Mouse (Mus musculus) lung, postnatal 0 days (tissue): Measurements from ENCODE around the gene Clstn2. TPM values are rescaled to one million over a fixed set of nuclear protein-coding genes. Genes with fewer than 3 reads are reported as not detected.

Experiments
- ATAC-seq: fragments of 200-750 bp; cut with Nextera tagmentation; 2 replicates; pipeline ENCODE4 v1.8.0; 2017; ENCODE audit warnings: moderate library complexity
- DNase-seq: peaks from one replicate; pipeline ENCODE4 v3.0.0-alpha.2; 2016; ENCODE audit warnings: low spot score
- H3K27ac ChIP-seq: fragments of 300-500 bp; sonication (generic); 2 replicates; pipeline ENCODE4 v1.5.1; 2014; ENCODE audit warnings: antibody characterized with exemption, mild to moderate bottlenecking, low read length, mixed read lengths
- H3K27me3 ChIP-seq: fragments of 300-500 bp; sonication (generic); replicated peaks from 2 replicates; pipeline ENCODE4 v1.6.1; 2014; ENCODE audit warnings: low read length, mixed read lengths; ENCODE audit not compliant: insufficient read depth
- H3K36me3 ChIP-seq: fragments of 300-500 bp; sonication (generic); 2 replicates; pipeline ENCODE4 v1.6.1; 2014; ENCODE audit warnings: low read length, mixed read lengths; ENCODE audit not compliant: insufficient read depth
- H3K4me1 ChIP-seq: fragments of 300-500 bp; sonication (generic); 2 replicates; pipeline ENCODE4 v1.6.1; 2014; ENCODE audit warnings: antibody characterized with exemption, low read depth, low read length, mixed read lengths; ENCODE audit not compliant: insufficient read depth
- H3K4me2 ChIP-seq: fragments of 300-500 bp; sonication (generic); replicated peaks from 2 replicates; pipeline ENCODE4 v1.6.1; 2014; ENCODE audit warnings: low read depth, mild to moderate bottlenecking, low read length, moderate library complexity, mixed read lengths
- H3K4me3 ChIP-seq: fragments of 300-500 bp; sonication (generic); 2 replicates; pipeline ENCODE4 v1.5.1; 2014; ENCODE audit warnings: low read depth, low read length
- H3K9ac ChIP-seq: fragments of 300-500 bp; sonication (generic); replicated peaks from 2 replicates; pipeline ENCODE4 v1.6.1; 2014; ENCODE audit warnings: low read depth, mild to moderate bottlenecking
- H3K9me3 ChIP-seq: fragments of 300-500 bp; sonication (generic); 2 replicates; pipeline ENCODE4 v1.6.1; 2016; ENCODE audit warnings: low read length, mixed read lengths
- CTCF ChIP-seq: IDR thresholded peaks from 2 replicates; pipeline ENCODE4 v1.5.1; 2016; ENCODE audit warnings: antibody characterized with exemption, mild to moderate bottlenecking
- EP300 ChIP-seq: IDR thresholded peaks from 2 replicates; pipeline ENCODE4 v1.6.1; 2016; ENCODE audit warnings: antibody characterized with exemption, mild to moderate bottlenecking, control low read depth
- WGBS: fragments of 180-500 bp; shearing (Covaris S2); extraction: QIAGEN DNeasy Blood & Tissue Kit; methylation state at CpG from one replicate; pipeline ENCODE4 v1.1.7; 2014; 5-methylcytosine and 5-hydroxymethylcytosine counted together
- polyA plus RNA-seq: library from polyadenylated mRNA; unstranded; fragments of >200 nt; fragmentation: Nextera tagmentation; extraction: Ambion mirVana; gene quantifications from 2 replicates; pipeline ENCODE4 v1.2.1, GENCODE M21; 2015

The Clstn2 gene
- polyA plus RNA-seq, 1 experiment from 2014 or later = 2.8 TPM

DNA sequence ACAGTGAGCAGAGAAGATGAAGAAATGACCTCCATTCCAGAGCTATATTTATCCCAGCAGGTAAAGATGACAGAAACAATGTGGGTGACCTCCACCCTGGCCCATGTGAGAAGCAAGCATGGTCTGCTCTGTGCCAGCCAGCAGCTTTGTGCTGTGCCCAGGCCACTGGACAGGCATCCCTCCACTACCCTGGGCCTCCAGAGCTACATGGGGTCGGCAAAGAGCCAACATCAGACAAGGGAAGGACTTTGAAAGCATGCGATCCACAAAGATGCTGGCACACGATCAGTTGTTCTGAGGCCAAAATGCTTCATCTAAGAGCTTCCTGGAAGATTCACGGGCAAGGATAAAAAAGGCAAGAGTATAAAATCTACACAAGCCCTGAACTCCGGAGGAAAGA is 36.6 kb downstream of the Clstn2 start:
- peak; percentile 11 for DNase-seq
- TF ChIP-seq CTCF (no peak), EP300 (no peak)
- no peak for ATAC-seq
- Histone ChIP-seq H3K9me3 (no peaks in the 10 kb centered on the region), H3K27ac (no peak overlapping the region), H3K4me3 (no peak overlapping the region), H3K9ac (no peak overlapping the region), H3K27me3 (no peaks in the 10 kb centered on the region), H3K36me3 (no peaks in the 10 kb centered on the region), H3K4me2 (no peak overlapping the region), H3K4me1 (no peaks in the 10 kb centered on the region)
- 55% methylated on average over 5 of the region's 5 CpGs for WGBS

DNA sequence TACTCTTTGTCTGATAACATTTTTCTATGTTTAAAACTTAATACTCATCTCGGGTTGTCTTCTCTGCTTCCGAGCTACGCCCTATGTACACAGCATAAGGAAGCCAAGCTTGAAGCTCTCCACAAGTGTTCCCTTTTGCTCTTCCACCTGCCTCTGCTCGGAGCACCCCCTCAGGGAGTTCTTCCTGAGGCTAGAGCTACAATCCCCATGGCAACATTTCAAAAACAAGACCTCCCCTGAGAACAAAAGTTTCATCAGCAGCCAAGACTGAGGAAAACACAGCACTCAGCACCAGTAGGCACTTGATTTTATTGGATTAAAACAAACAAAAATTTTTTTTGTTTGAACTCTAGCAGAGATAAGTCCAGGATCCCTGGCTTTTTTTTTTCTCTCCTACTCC is 37.3 kb downstream of the Clstn2 start:
- H3K4me3 ChIP-seq = no peak overlapping the region
- no peaks in the 10 kb centered on the region for H3K9me3 ChIP-seq
- WGBS = 38% methylated on average over 4 of the region's 4 CpGs
- TF ChIP-seq CTCF (no peak), EP300 (no peak)
- H3K27me3 ChIP-seq = no peaks in the 10 kb centered on the region
- no peak overlapping the region for H3K4me2 ChIP-seq
- ATAC-seq (peak; percentile 62), DNase-seq (peak; percentile 51)
- H3K36me3 ChIP-seq = no peaks in the 10 kb centered on the region
- H3K4me1 ChIP-seq = no peaks in the 10 kb centered on the region
- no peak overlapping the region for H3K27ac ChIP-seq
- no peak overlapping the region for H3K9ac ChIP-seq

GRCm38 (mm10) chr9:97992131-97992530 is 40.9 kb downstream of the Clstn2 start:
- ATAC-seq (no peak), DNase-seq (no peak)
- Histone ChIP-seq H3K4me2 (no peak overlapping the region), H3K4me3 (no peak overlapping the region), H3K36me3 (no peaks in the 10 kb centered on the region), H3K27me3 (no peaks in the 10 kb centered on the region), H3K9ac (no peak overlapping the region), H3K27ac (no peak overlapping the region), H3K4me1 (no peaks in the 10 kb centered on the region), H3K9me3 (no peaks in the 10 kb centered on the region)
- no peak for TF ChIP-seq CTCF
- no peak for TF ChIP-seq EP300
- WGBS = 52% methylated on average over 4 of the region's 4 CpGs

DNA sequence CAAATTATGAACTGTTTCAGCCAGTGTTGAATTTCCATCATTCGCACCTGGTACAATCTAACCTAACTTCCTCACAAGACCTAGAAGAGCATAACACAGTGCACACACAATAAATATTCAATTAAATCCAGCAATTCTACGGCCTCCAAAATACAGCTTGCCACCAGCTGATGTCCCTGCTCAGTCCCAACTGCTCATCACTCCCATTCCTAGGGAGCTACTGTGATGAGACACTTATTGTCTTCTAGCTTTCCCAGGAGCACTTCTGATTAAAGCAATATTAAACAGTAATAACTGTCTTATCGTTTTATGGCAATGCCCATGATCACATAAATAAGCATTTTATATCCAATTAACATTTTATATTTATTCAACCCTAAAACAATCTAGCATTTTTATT is 55.6 kb downstream of the Clstn2 start:
- Histone ChIP-seq H3K27me3 (no peaks in the 10 kb centered on the region), H3K9ac (no peak overlapping the region), H3K9me3 (no peaks in the 10 kb centered on the region), H3K4me3 (no peak overlapping the region), H3K4me2 (no peak overlapping the region), H3K36me3 (no peaks in the 10 kb centered on the region), H3K4me1 (no peaks in the 10 kb centered on the region), H3K27ac (no peak overlapping the region)
- WGBS = 90% methylated on average over 3 of the region's 3 CpGs
- ATAC-seq (no peak), DNase-seq (no peak)
- TF ChIP-seq EP300 (no peak), CTCF (no peak)

- Histone ChIP-seq H3K27me3 (no peaks in the 10 kb centered on the region), H3K4me1 (no peaks in the 10 kb centered on the region), H3K27ac (no peak overlapping the region), H3K36me3 (no peaks in the 10 kb centered on the region), H3K4me3 (no peak overlapping the region), H3K9ac (no peak overlapping the region), H3K9me3 (no peaks in the 10 kb centered on the region), H3K4me2 (no peak overlapping the region)
- TF ChIP-seq EP300 (no peak), CTCF (no peak)
- 77% methylated on average over 13 of the region's 13 CpGs for WGBS
- ATAC-seq (no peak), DNase-seq (no peak)
Observed at GRCm38 (mm10) chr9:97974801-97975347, 58.1 kb downstream of the Clstn2 start.

DNA sequence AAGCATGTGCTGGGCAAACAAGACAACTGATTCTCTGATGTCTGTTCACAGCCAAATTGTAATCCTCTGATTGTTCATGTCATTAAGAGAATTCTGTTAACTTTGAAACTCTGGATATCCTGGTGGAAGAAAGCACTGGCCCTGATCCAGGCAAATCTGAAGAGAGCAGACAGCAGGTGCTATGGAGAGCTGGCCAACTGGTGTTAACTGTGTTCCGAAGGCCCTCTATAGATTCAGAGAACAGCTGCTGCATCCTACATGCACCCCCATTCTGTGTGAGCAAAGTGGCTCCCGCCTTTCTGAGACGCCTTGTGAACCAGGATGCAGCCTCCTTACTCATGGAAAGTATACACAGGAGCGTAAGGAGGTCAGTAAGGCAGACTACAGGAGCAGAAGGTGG is 66.3 kb downstream of the Clstn2 start:
- Histone ChIP-seq H3K9me3 (no peaks in the 10 kb centered on the region), H3K36me3 (no peaks in the 10 kb centered on the region), H3K4me2 (no peak overlapping the region), H3K27me3 (no peaks in the 10 kb centered on the region), H3K27ac (no peak overlapping the region), H3K4me3 (no peak overlapping the region), H3K4me1 (no peaks in the 10 kb centered on the region), H3K9ac (no peak overlapping the region)
- ATAC-seq (no peak), DNase-seq (no peak)
- TF ChIP-seq CTCF = no peak
- TF ChIP-seq EP300 = no peak
- 67% methylated on average over 4 of the region's 4 CpGs for WGBS

DNA sequence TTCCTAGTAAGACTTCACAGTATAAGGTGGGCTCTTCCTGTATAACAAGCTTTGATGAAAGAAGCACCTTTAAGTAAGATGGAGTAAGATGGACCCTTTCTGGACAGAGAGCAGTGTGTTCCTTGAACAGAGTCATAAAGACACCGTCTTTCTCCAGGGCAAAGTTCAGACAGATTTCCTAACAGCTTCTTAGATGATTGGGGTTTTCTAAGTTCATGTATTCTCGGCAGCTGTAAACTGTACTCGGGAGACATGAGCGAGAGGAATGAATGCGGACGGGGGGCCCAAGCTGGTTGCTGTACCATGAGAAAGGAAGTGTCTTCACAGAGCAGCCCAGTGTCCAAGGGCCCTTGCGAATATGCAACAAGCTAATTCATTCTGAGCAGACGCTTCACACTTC is 75.5 kb downstream of the Clstn2 start:
- Histone ChIP-seq H3K4me1 (no peaks in the 10 kb centered on the region), H3K9ac (no peak overlapping the region), H3K36me3 (no peaks in the 10 kb centered on the region), H3K4me2 (no peak overlapping the region), H3K9me3 (no peaks in the 10 kb centered on the region), H3K27ac (no peak overlapping the region), H3K4me3 (no peak overlapping the region), H3K27me3 (no peaks in the 10 kb centered on the region)
- ATAC-seq (no peak), DNase-seq (no peak)
- TF ChIP-seq CTCF (no peak), EP300 (no peak)
- 62% methylated on average over 8 of the region's 8 CpGs for WGBS
